Mouse (Mus musculus) liver, embryonic 14.5 days (tissue): ENCODE data around the gene Slc26a8. TPM values are rescaled to one million over a fixed set of nuclear protein-coding genes. Genes with fewer than 3 reads are reported as not detected.

Source experiments
- ATAC-seq: fragments of 200-750 bp; cut with Nextera tagmentation; 2 replicates; pipeline ENCODE4 v1.8.0; 2017; ENCODE audit warnings: moderate number of reproducible peaks, mild to moderate bottlenecking, moderate library complexity; ENCODE audit not compliant: insufficient read depth
- DNase-seq, 3 experiments: peaks; one replicate each; pipeline ENCODE4 v3.0.0-alpha.2; 2012 to 2013; ENCODE audit warnings: low read depth in 3 of 3, low spot score in 3 of 3
- H3K27ac ChIP-seq: fragments of 300-500 bp; sonication (generic); 2 replicates; pipeline ENCODE4 v1.5.1; 2014; ENCODE audit warnings: moderate library complexity, mild to moderate bottlenecking, control low read depth, inconsistent platforms
- H3K27me3 ChIP-seq: fragments of 300-500 bp; sonication (generic); 2 replicates; pipeline ENCODE4 v1.6.1; 2014; ENCODE audit warnings: mild to moderate bottlenecking, low read length, moderate library complexity; ENCODE audit not compliant: control insufficient read depth, insufficient read depth
- H3K36me3 ChIP-seq: fragments of 300-500 bp; sonication (generic); replicated peaks from 2 replicates; pipeline ENCODE4 v1.6.1; 2014; ENCODE audit warnings: low read depth; ENCODE audit not compliant: control insufficient read depth, insufficient read depth
- H3K4me1 ChIP-seq, 2 experiments: fragments of 200-500 bp in 1 of 2; fragments of 300-500 bp in 1 of 2; sonication (generic) in 1 of 2; replicated peaks; 2 replicates each; pipeline ENCODE4 v1.6.1; 2012 to 2014; ENCODE audit warnings: antibody characterized with exemption in 1 of 2, inconsistent platforms in 1 of 2, low read length in 1 of 2; ENCODE audit not compliant: control insufficient read depth in 2 of 2, insufficient read depth in 2 of 2
- H3K4me2 ChIP-seq: fragments of 300-500 bp; sonication (generic); 2 replicates; pipeline ENCODE4 v1.6.1; 2014; ENCODE audit warnings: low read depth, mild to moderate bottlenecking, control low read depth, moderate library complexity
- H3K4me3 ChIP-seq, 2 experiments: fragments of 200-500 bp in 1 of 2; fragments of 300-500 bp in 1 of 2; sonication (generic) in 1 of 2; 2 replicates each; pipeline ENCODE4 v1.5.1; 2012 to 2014; ENCODE audit warnings: low read depth in 2 of 2, low read length in 2 of 2, mild to moderate bottlenecking in 2 of 2, control low read depth in 1 of 2, inconsistent platforms in 1 of 2, moderate library complexity in 1 of 2; ENCODE audit not compliant: insufficient read depth in 1 of 2
- H3K9ac ChIP-seq: fragments of 300-500 bp; sonication (generic); replicated peaks from 2 replicates; pipeline ENCODE4 v1.6.1; 2014; ENCODE audit warnings: mild to moderate bottlenecking, control low read depth, moderate library complexity
- H3K9me3 ChIP-seq: fragments of 300-500 bp; sonication (generic); 2 replicates; pipeline ENCODE4 v1.6.1; 2016; ENCODE audit warnings: low read length, mixed read lengths; ENCODE audit not compliant: control insufficient read depth
- CTCF ChIP-seq: IDR thresholded peaks from 2 replicates; pipeline ENCODE4 v1.5.1; 2016; ENCODE audit warnings: antibody characterized with exemption, low read depth, control low read depth
- EP300 ChIP-seq: IDR thresholded peaks from 2 replicates; pipeline ENCODE4 v1.6.1; 2016; ENCODE audit warnings: antibody characterized with exemption, low read depth
- WGBS: fragments of 180-500 bp; shearing (Covaris S2); extraction: QIAGEN DNeasy Blood & Tissue Kit; methylation state at CpG from one replicate; pipeline ENCODE4 v1.1.7; 2014; ENCODE audit not compliant: insufficient replicate concordance; 5-methylcytosine and 5-hydroxymethylcytosine counted together
- polyA plus RNA-seq, 2 experiments: library from polyadenylated mRNA; depleted of rRNA in 1 of 2; stranded (reverse) in 1 of 2; unstranded in 1 of 2; fragments of >200 nt; fragmentation: Nextera tagmentation in 1 of 2; extraction: Ambion mirVana in 1 of 2; gene quantifications; 2 replicates each; pipeline versions ENCODE4 v1.2.1 to v1.2.3; 2012 to 2014

The Slc26a8 gene
- polyA plus RNA-seq, 2 experiments = 0.11 to 0.35 TPM

GRCm38 (mm10) chr17:28699789-28700188 lies 9.8 kb upstream of the Slc26a8 start:
- Histone ChIP-seq H3K9ac (no peak overlapping the region), H3K4me1 (peaks cover 30 to 47% of the 10 kb centered on the region in 2 experiments), H3K4me3 (no peak overlapping the region), H3K27me3 (no peaks in the 10 kb centered on the region), H3K9me3 (no peaks in the 10 kb centered on the region), H3K27ac (no peak overlapping the region), H3K36me3 (no peaks in the 10 kb centered on the region; the same call in 1 of the 2 replicates), H3K4me2 (no peak overlapping the region)
- 20% methylated on average over 7 of the region's 7 CpGs for WGBS
- DNase-seq (no peak), ATAC-seq (peak; percentile 64)
- TF ChIP-seq CTCF = no peak
- TF ChIP-seq EP300 = no peak

- peaks cover 35 to 52% of the 10 kb centered on the region in 2 experiments for H3K4me1 ChIP-seq
- no peak for DNase-seq
Measured at GRCm38 (mm10) chr17:28698672-28699071, 8.6 kb upstream of the Slc26a8 start.

GRCm38 (mm10) chr17:28698245-28698644 lies 8.2 kb upstream of the Slc26a8 start:
- DNase-seq (no peak), ATAC-seq (no peak)
- peak overlapping the region; percentile 2; the same call in 1 of the 2 replicates for H3K4me2 ChIP-seq
- 0 out of 2 replicates have a peak, but pooled peaks cover 6% of the 10 kb centered on the region for H3K36me3 ChIP-seq
- H3K4me3 ChIP-seq = no peak overlapping the region
- WGBS = 59% methylated on average over 4 of the region's 4 CpGs
- TF ChIP-seq CTCF (no peak), EP300 (no peak)
- no peak overlapping the region for H3K27ac ChIP-seq
- no peaks in the 10 kb centered on the region for H3K27me3 ChIP-seq
- H3K9ac ChIP-seq = no peak overlapping the region; the same call in 1 of the 2 replicates
- H3K4me1 ChIP-seq = peaks cover 39 to 56% of the 10 kb centered on the region in 2 experiments
- H3K9me3 ChIP-seq = no peaks in the 10 kb centered on the region

More at GRCm38 (mm10) chr17:28698672-28699071, 8.6 kb upstream of the Slc26a8 start:
- 48% methylated on average over 2 of the region's 2 CpGs for WGBS
- H3K27me3 ChIP-seq = no peaks in the 10 kb centered on the region
- no peak overlapping the region for H3K9ac ChIP-seq
- no peak for ATAC-seq
- no peak overlapping the region for H3K27ac ChIP-seq
- H3K4me3 ChIP-seq = no peak overlapping the region
- H3K4me2 ChIP-seq = no peak overlapping the region; the same call in 1 of the 2 replicates
- 0 out of 2 replicates have a peak, but pooled peaks cover 4% of the 10 kb centered on the region for H3K36me3 ChIP-seq
- no peaks in the 10 kb centered on the region for H3K9me3 ChIP-seq
- TF ChIP-seq CTCF = no peak
- no peak for TF ChIP-seq EP300

- 38% methylated on average over 13 of the region's 13 CpGs for WGBS
- Histone ChIP-seq H3K27ac (peak overlapping the region; percentile 12; the same call in 1 of the 2 replicates), H3K9me3 (no peaks in the 10 kb centered on the region), H3K4me3 (no peak overlapping the region), H3K9ac (0 out of 2 replicates have a peak overlapping the region, but pooled peaks have one; percentile 23), H3K4me1 (peaks cover 43 to 58% of the 10 kb centered on the region in 2 experiments), H3K27me3 (no peaks in the 10 kb centered on the region), H3K36me3 (0 out of 2 replicates have a peak, but pooled peaks cover 6% of the 10 kb centered on the region), H3K4me2 (peak overlapping the region; percentile 45)
- peak; percentile 49 for ATAC-seq
- TF ChIP-seq CTCF = no peak
- no peak for TF ChIP-seq EP300
- peak in 1 of 3 experiments; percentile 66 for DNase-seq
Measured at GRCm38 (mm10) chr17:28697290-28698195, 7.5 kb upstream of the Slc26a8 start.

- WGBS = 19% methylated on average over 2 of the region's 2 CpGs
- Histone ChIP-seq H3K4me2 (peak overlapping the region; percentile 45), H3K36me3 (0 out of 2 replicates have a peak, but pooled peaks cover 6% of the 10 kb centered on the region), H3K27me3 (no peaks in the 10 kb centered on the region), H3K9ac (peak overlapping the region; percentile 5; the same call in 1 of the 2 replicates), H3K27ac (no peak overlapping the region), H3K9me3 (no peaks in the 10 kb centered on the region), H3K4me3 (no peak overlapping the region), H3K4me1 (peaks cover 43 to 56% of the 10 kb centered on the region in 2 experiments)
- DNase-seq = no peak
- TF ChIP-seq CTCF = no peak
- TF ChIP-seq EP300 = no peak
- ATAC-seq = no peak
Measured at GRCm38 (mm10) chr17:28696641-28697040, 6.6 kb upstream of the Slc26a8 start.
